Mouse (Mus musculus): ENCODE results near the gene Lrrn1. TPM values are rescaled to one million over a fixed set of nuclear protein-coding genes. Genes with fewer than 3 reads are reported as not detected.

Lrrn1 gene
- polyA plus RNA-seq (2017; shearing (Covaris generic)): not detected

GRCm38 (mm10) chr6:107528877-107529864 lies at the start of gene Lrrn1:
Lrrn1 (plus strand) TSS chr6:107529768.

